Mouse (Mus musculus) G1E (cell line): ENCODE measurements around the gene Moap1.

ENCODE experiments used
- CTCF ChIP-seq: IDR thresholded peaks from 2 replicates; pipeline ENCODE4 v1.5.1; 2012; ENCODE audit warnings: low read depth, low read length, inconsistent platforms, mixed read lengths
- GATA1 ChIP-seq: IDR thresholded peaks from 2 replicates; pipeline ENCODE4 v1.6.1; 2012; ENCODE audit warnings: borderline replicate concordance, low read length, inconsistent platforms, mixed read lengths
- POLR2AphosphoS5 ChIP-seq: IDR thresholded peaks from 2 replicates; pipeline ENCODE4 v1.6.1; 2012; ENCODE audit warnings: low read depth, low read length, inconsistent platforms; ENCODE audit not compliant: insufficient replicate concordance
- TAL1 ChIP-seq: conservative IDR thresholded peaks from 2 replicates; pipeline ENCODE4 v1.6.1; 2012; ENCODE audit warnings: low read depth, low read length, inconsistent platforms, mixed read lengths

- TF ChIP-seq CTCF: no peak
- TF ChIP-seq GATA1: no peak
- no peak for TF ChIP-seq TAL1
- TF ChIP-seq POLR2AphosphoS5: no peak
These were observed 42.1 kb upstream of the Moap1 start for GRCm38 (mm10) chr12:102785593-102785985.
